Mouse (Mus musculus) olfactory bulb, adult 2 months (tissue): ENCODE results near the gene Ugt1a1. TPM values are rescaled to one million over a fixed set of nuclear protein-coding genes. Genes with fewer than 3 reads are reported as not detected.

Source experiments
- H3K27ac ChIP-seq: fragments of 200-500 bp; 2 replicates; pipeline ENCODE4 v1.5.1; 2012; ENCODE audit warnings: low read depth, low read length; ENCODE audit not compliant: insufficient read depth
- H3K4me1 ChIP-seq: fragments of 200-500 bp; 2 replicates; pipeline ENCODE4 v1.6.1; 2012; ENCODE audit warnings: low read length; ENCODE audit not compliant: control insufficient read depth, insufficient read depth
- H3K4me3 ChIP-seq: fragments of 200-500 bp; 2 replicates; pipeline ENCODE4 v1.5.1; 2012; ENCODE audit warnings: mild to moderate bottlenecking, low read depth, low read length, moderate library complexity; ENCODE audit not compliant: insufficient read depth
- CTCF ChIP-seq: fragments of 200-500 bp; IDR thresholded peaks from 2 replicates; pipeline ENCODE4 v1.5.1; 2012; ENCODE audit warnings: low read depth, mild to moderate bottlenecking, low read length, moderate library complexity; ENCODE audit not compliant: insufficient read depth
- POLR2A ChIP-seq: fragments of 200-500 bp; IDR thresholded peaks from 2 replicates; pipeline ENCODE4 v1.6.1; 2012; ENCODE audit warnings: mild to moderate bottlenecking, low read depth, low read length, moderate library complexity; ENCODE audit not compliant: insufficient read depth
- WGBS: fragments of 180-500 bp; shearing (Covaris S2); methylation state at CpG from one replicate; pipeline ENCODE4 v1.1.7; 2018; 5-methylcytosine and 5-hydroxymethylcytosine counted together
- polyA plus RNA-seq: library from polyadenylated mRNA; stranded (reverse); fragments of >200 nt; gene quantifications from 2 replicates; pipeline ENCODE4 v1.2.4, GENCODE M21; 2012; ENCODE audit warnings: low replicate concordance; ENCODE audit not compliant: missing spikeins, insufficient read depth, insufficient read length

Ugt1a1 gene
- polyA plus RNA-seq, 1 experiment = not detected

- Histone ChIP-seq H3K4me1 (no peaks in the 10 kb centered on the region), H3K27ac (no peak overlapping the region), H3K4me3 (no peak overlapping the region)
- TF ChIP-seq POLR2A (no peak), CTCF (no peak)
- 83% methylated on average over 5 of the region's 5 CpGs for WGBS
These were observed 38.3 kb downstream of the Ugt1a1 start for GRCm38 (mm10) chr1:88250023-88250422.

- WGBS = 75% methylated on average over 8 of the region's 8 CpGs
- Histone ChIP-seq H3K27ac (no peak overlapping the region), H3K4me3 (no peak overlapping the region), H3K4me1 (no peaks in the 10 kb centered on the region)
- no peak for TF ChIP-seq POLR2A
- no peak for TF ChIP-seq CTCF
These were observed 41.3 kb downstream of the Ugt1a1 start for GRCm38 (mm10) chr1:88253106-88253505.

GRCm38 (mm10) chr1:88253540-88253939 is 41.8 kb downstream of the Ugt1a1 start:
- H3K4me1 ChIP-seq = no peaks in the 10 kb centered on the region
- TF ChIP-seq CTCF (no peak), POLR2A (no peak)
- H3K4me3 ChIP-seq = no peak overlapping the region
- 74% methylated on average over 6 of the region's 6 CpGs for WGBS
- no peak overlapping the region for H3K27ac ChIP-seq

- H3K27ac ChIP-seq = no peak overlapping the region
- H3K4me3 ChIP-seq = no peak overlapping the region
- WGBS = 91% methylated on average over 12 of the region's 12 CpGs
- no peak for TF ChIP-seq CTCF
- TF ChIP-seq POLR2A = no peak
- peaks cover 3% of the 10 kb centered on the region; the same call in 1 of the 2 replicates for H3K4me1 ChIP-seq
These were observed 43.2 kb downstream of the Ugt1a1 start for GRCm38 (mm10) chr1:88254793-88255465.

- WGBS = 60% methylated on average over 2 of the region's 2 CpGs
These were observed 43.7 kb downstream of the Ugt1a1 start for GRCm38 (mm10) chr1:88255466-88255857.

GRCm38 (mm10) chr1:88255989-88256754 is 44.4 kb downstream of the Ugt1a1 start:
- TF ChIP-seq POLR2A = no peak
- no peak for TF ChIP-seq CTCF
- 80% methylated on average over 13 of the region's 13 CpGs for WGBS
- Histone ChIP-seq H3K27ac (no peak overlapping the region), H3K4me1 (peaks cover 3% of the 10 kb centered on the region; the same call in 1 of the 2 replicates), H3K4me3 (no peak overlapping the region)

More at GRCm38 (mm10) chr1:88255466-88255857, 43.7 kb downstream of the Ugt1a1 start:
- H3K4me3 ChIP-seq = no peak overlapping the region
- H3K4me1 ChIP-seq = peaks cover 3% of the 10 kb centered on the region; the same call in 1 of the 2 replicates
- TF ChIP-seq CTCF (no peak), POLR2A (no peak)
- no peak overlapping the region for H3K27ac ChIP-seq

- no peak overlapping the region for H3K27ac ChIP-seq
- no peak for TF ChIP-seq POLR2A
- H3K4me1 ChIP-seq = peaks cover 3% of the 10 kb centered on the region; the same call in 1 of the 2 replicates
- H3K4me3 ChIP-seq = no peak overlapping the region
- 80% methylated on average over 10 of the region's 10 CpGs for WGBS
These were observed 45.3 kb downstream of the Ugt1a1 start for GRCm38 (mm10) chr1:88256886-88257663.

GRCm38 (mm10) chr1:88257681-88258080 is 45.9 kb downstream of the Ugt1a1 start:
- Histone ChIP-seq H3K4me1 (peaks cover 6% of the 10 kb centered on the region; the same call in 1 of the 2 replicates), H3K27ac (no peak overlapping the region), H3K4me3 (no peak overlapping the region)
- WGBS = 81% methylated on average over 6 of the region's 6 CpGs
- TF ChIP-seq POLR2A (no peak), CTCF (no peak)
